ENCODE assay signal across 13 mouse cellular contexts in genomic region chr10:58392435-58392834, GRCm38 (mm10). TPM values are rescaled to one million over a fixed set of nuclear protein-coding genes. Genes with fewer than 3 reads are reported as not detected.
DNase-seq lines count a peak whose midpoint lies in the region; ATAC-seq and TF ChIP-seq lines count a peak whose summit lies in the region.
"Had no signal": no experiment of that assay in that cellular context is flagged by ENCODE, and none has a peak within 500 bp of the region (broad histone marks: within the 10 kb centered on the region; RNA-seq: fewer than 3 reads in every experiment).

No protein-coding gene starts in this region.

- no peak for ATAC-seq in midbrain, embryonic 11.5 days (ENCODE audit: low FRiP score)
- ATAC-seq in midbrain, embryonic 13.5 days: no peak
- 0 out of 2 replicates have a peak, but pooled peaks have one; percentile 26 for ATAC-seq in megakaryocyte-erythroid progenitor cell, adult 5-6 weeks (replicated peaks; ENCODE audit: low FRiP score, low TSS enrichment, poor library complexity, severe bottlenecking)

- intact Hi-C loops in gastrocnemius, adult 2 months (cut with DNase I): no loop called here
- intact Hi-C loops in left cerebral cortex, adult 2 months (cut with DNase I): no loop called here
- intact Hi-C loops in left cerebral cortex, postnatal 4 days (cut with DNase I): no loop called here

- H3K4me3 ChIP-seq in gastrocnemius, adult 2 months: no peak overlapping the region
- no peak overlapping the region for H3K4me3 ChIP-seq in left cerebral cortex, adult 2 months
- no peak overlapping the region for H3K4me3 ChIP-seq in midbrain, embryonic 11.5 days (ENCODE audit: low read depth, low read length)
- H3K4me3 ChIP-seq in midbrain, embryonic 13.5 days (replicated peaks): no peak overlapping the region
- H3K4me3 ChIP-seq: forebrain, embryonic 12.5 days; neural tube, embryonic 13.5 days had no signal

- H3K4me2 ChIP-seq in midbrain, embryonic 11.5 days: no peak overlapping the region
- H3K4me2 ChIP-seq in midbrain, embryonic 13.5 days (replicated peaks): no peak overlapping the region
- H3K4me2 ChIP-seq: forebrain, embryonic 12.5 days; neural tube, embryonic 13.5 days had no signal

- H3K36me3 ChIP-seq in midbrain, embryonic 11.5 days (ENCODE audit: control insufficient read depth, insufficient read depth, low read length): no peaks in the 10 kb centered on the region
- no peaks in the 10 kb centered on the region for H3K36me3 ChIP-seq in midbrain, embryonic 13.5 days
- H3K36me3 ChIP-seq: forebrain, embryonic 12.5 days; neural tube, embryonic 13.5 days had no signal

- no peaks in the 10 kb centered on the region for H3K27me3 ChIP-seq in midbrain, embryonic 11.5 days (ENCODE audit: control insufficient read depth, insufficient read depth, low read length)
- H3K27me3 ChIP-seq in midbrain, embryonic 13.5 days: no peaks in the 10 kb centered on the region
- H3K27me3 ChIP-seq: forebrain, embryonic 12.5 days; neural tube, embryonic 13.5 days had no signal

- no peak for TF ChIP-seq CTCF in gastrocnemius, adult 2 months (IDR thresholded peaks at IDR 0.05)
- TF ChIP-seq CTCF in left cerebral cortex, adult 2 months (IDR thresholded peaks at IDR 0.05): no peak

- H3K9ac ChIP-seq in midbrain, embryonic 11.5 days (ENCODE audit: low read length): no peak overlapping the region
- no peak overlapping the region for H3K9ac ChIP-seq in midbrain, embryonic 13.5 days (replicated peaks)
- H3K9ac ChIP-seq: forebrain, embryonic 12.5 days; neural tube, embryonic 13.5 days had no signal

- WGBS in midbrain, embryonic 11.5 days: 88% methylated on average over 4 of the region's 4 CpGs
- WGBS in midbrain, embryonic 13.5 days: 84% methylated on average over 4 of the region's 4 CpGs

- no peaks in the 10 kb centered on the region for H3K9me3 ChIP-seq in midbrain, embryonic 11.5 days (ENCODE audit: control insufficient read depth, low read length)
- H3K9me3 ChIP-seq in midbrain, embryonic 13.5 days: no peaks in the 10 kb centered on the region
- H3K9me3 ChIP-seq: forebrain, embryonic 12.5 days; neural tube, embryonic 13.5 days had no signal

- H3K27ac ChIP-seq in gastrocnemius, adult 2 months: peak overlapping the region; percentile 90; the same call in 1 of the 2 replicates
- peak overlapping the region; percentile 65 for H3K27ac ChIP-seq in left cerebral cortex, adult 2 months
- no peak overlapping the region for H3K27ac ChIP-seq in midbrain, embryonic 11.5 days (ENCODE audit: low read depth, low read length)
- no peak overlapping the region for H3K27ac ChIP-seq in midbrain, embryonic 13.5 days
- H3K27ac ChIP-seq: forebrain, embryonic 12.5 days; neural tube, embryonic 13.5 days had no signal

- no peak for DNase-seq in gastrocnemius, adult 2 months
- DNase-seq in gastrocnemius, postnatal 25 days: no peak
- DNase-seq in left cerebral cortex, adult 2 months (ENCODE audit: extremely low spot score in 1 of 2, low spot score in 2 of 2): no peak
- DNase-seq in left cerebral cortex, postnatal 4 days: no peak
- DNase-seq in midbrain, embryonic 11.5 days (ENCODE audit: low spot score, missing footprints): peak; percentile 26
- no peak for DNase-seq in spleen, postnatal 36 days (ENCODE audit: low spot score in 2 of 2)
- DNase-seq: cerebellum, adult 11 months; kidney, adult 8-10 months; thymus, adult 2 months had no signal

- H3K4me1 ChIP-seq in midbrain, embryonic 11.5 days (ENCODE audit: control insufficient read depth, insufficient read depth, low read length): no peaks in the 10 kb centered on the region
- 0 out of 2 replicates have a peak, but pooled peaks cover 12% of the 10 kb centered on the region for H3K4me1 ChIP-seq in midbrain, embryonic 13.5 days (replicated peaks)
- H3K4me1 ChIP-seq: forebrain, embryonic 12.5 days had no signal

RNA-seq across cellular contexts. Expression of gene Ranbp2, which starts 54.3 kb away (rescaled TPM):
- total RNA-seq in gastrocnemius, adult 2 months (2021): 10 to 100 TPM; 48.5 to 48.9 TPM
- total RNA-seq in gastrocnemius, postnatal 25 days (2021): 10 to 100 TPM; 39.5 to 40.1 TPM
- 10 to 100 TPM; 92.3 to 96.3 TPM for total RNA-seq in left cerebral cortex, adult 2 months (2021)
- 10 to 100 TPM; 59.5 to 63.3 TPM for total RNA-seq in left cerebral cortex, postnatal 4 days (2021)
- polyA plus RNA-seq in midbrain, embryonic 11.5 days (2014; fragmentation: Nextera tagmentation; extraction: Ambion mirVana): 29.1 and 33.8 TPM in 2 replicates
- 22.0 and 23.2 TPM in 2 replicates for polyA plus RNA-seq in midbrain, embryonic 13.5 days (2015; fragmentation: Nextera tagmentation; extraction: Ambion mirVana)
- total RNA-seq in megakaryocyte-erythroid progenitor cell, adult 5-6 weeks (2014; fragmentation: Nextera tagmentation): 146 and 174 TPM in 2 replicates
- total RNA-seq in megakaryocyte-erythroid progenitor cell, adult 5-6 weeks (2017): 291 and 342 TPM in 2 replicates

Comparison
In these comparisons a context has a peak if more than half of its experiments do, and no peak if none do; other contexts are left out.
1. H3K27ac ChIP-seq: peak in gastrocnemius, adult 2 months (single experiment) and left cerebral cortex, adult 2 months (single experiment); none in midbrain, embryonic 11.5 days (single experiment) and midbrain, embryonic 13.5 days (single experiment).